Mouse (Mus musculus): ENCODE results near the gene Cux2. TPM values are rescaled to one million over a fixed set of nuclear protein-coding genes. Genes with fewer than 3 reads are reported as not detected.

Cux2 gene
- polyA plus RNA-seq, 1 experiment = 3.6 TPM

DNA sequence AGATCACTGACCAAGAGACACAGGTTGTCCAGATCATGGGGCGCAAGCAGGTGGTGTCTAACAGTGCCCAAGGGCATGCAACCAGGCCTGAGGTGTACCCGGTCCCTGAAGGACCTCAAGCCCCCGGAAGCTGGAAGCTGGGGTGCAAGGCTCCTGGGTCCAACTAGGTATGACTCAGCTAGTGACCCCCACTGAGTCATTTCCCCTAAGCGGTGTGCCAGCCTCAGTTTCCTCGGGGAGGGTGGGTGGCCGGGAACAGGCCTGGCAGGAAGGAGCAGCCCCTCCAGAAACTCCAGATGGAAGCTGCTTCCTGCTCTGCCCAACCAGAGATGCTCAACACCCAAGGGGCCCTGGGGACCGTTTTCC, 215.7 kb downstream of the Cux2 start:
- DNase-seq = no peak
- H3K27ac ChIP-seq (ENCODE audit: insufficient read depth, low read depth, low read length) = peak overlapping the region; percentile 41

GRCm38 (mm10) chr5:121833572-121834240, 216.2 kb downstream of the Cux2 start:
- Histone ChIP-seq H3K36me3 (ENCODE audit: control insufficient read depth, insufficient read depth, low read length) (no peaks in the 10 kb centered on the region), H3K4me1 (ENCODE audit: control insufficient read depth, insufficient read depth, low read length) (peaks cover 9% of the 10 kb centered on the region; the same call in 1 of the 2 replicates), H3K4me3 (ENCODE audit: insufficient read depth, low read depth, low read length) (peak overlapping the region; percentile 91), H3K27ac (ENCODE audit: insufficient read depth, low read depth, low read length) (peak overlapping the region; percentile 67), H3K27me3 (replicated peaks; ENCODE audit: control insufficient read depth, insufficient read depth, low read length) (no peaks in the 10 kb centered on the region)
- DNase-seq = peak; percentile 93
- WGBS = 39% methylated on average over 10 of the region's 10 CpGs
- TF ChIP-seq CTCF (conservative IDR thresholded peaks at IDR 0.05; ENCODE audit: insufficient read depth, insufficient read length, low read depth, low read length) (no peak), POLR2A (IDR thresholded peaks at IDR 0.05; ENCODE audit: low read depth, low read length) (no peak)

More for the DNA sequence above, 215.7 kb downstream of the Cux2 start:
- peaks cover 11% of the 10 kb centered on the region; the same call in 1 of the 2 replicates for H3K4me1 ChIP-seq (ENCODE audit: control insufficient read depth, insufficient read depth, low read length)
- H3K36me3 ChIP-seq (ENCODE audit: control insufficient read depth, insufficient read depth, low read length) = no peaks in the 10 kb centered on the region
- TF ChIP-seq POLR2A (IDR thresholded peaks at IDR 0.05; ENCODE audit: low read depth, low read length) = no peak
- no peak for TF ChIP-seq CTCF (conservative IDR thresholded peaks at IDR 0.05; ENCODE audit: insufficient read depth, insufficient read length, low read depth, low read length)
- 52% methylated on average over 7 of the region's 7 CpGs for WGBS
- H3K4me3 ChIP-seq (ENCODE audit: insufficient read depth, low read depth, low read length) = peak overlapping the region; percentile 91
- H3K27me3 ChIP-seq (replicated peaks; ENCODE audit: control insufficient read depth, insufficient read depth, low read length) = no peaks in the 10 kb centered on the region

DNA sequence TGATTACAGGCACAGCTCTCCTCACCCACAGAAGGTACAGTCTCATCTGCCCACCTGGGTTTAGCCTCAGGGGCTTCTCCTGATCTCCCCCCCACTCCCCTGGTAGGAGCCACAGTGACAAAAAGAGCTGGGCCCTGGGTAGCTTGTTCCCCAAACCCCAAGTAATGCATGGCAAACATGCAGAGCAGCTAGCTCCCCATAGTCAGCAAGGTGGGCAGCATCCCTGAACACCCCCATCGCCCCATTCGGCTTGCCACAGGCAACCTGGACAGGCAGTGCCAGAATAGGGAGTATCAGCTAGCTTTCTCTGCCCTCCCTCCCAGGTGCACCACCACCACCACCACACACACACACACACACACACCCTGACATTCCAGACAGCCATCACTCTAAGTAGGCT, 216.7 kb downstream of the Cux2 start:
- Histone ChIP-seq H3K4me1 (ENCODE audit: control insufficient read depth, insufficient read depth, low read length) (peaks cover 9% of the 10 kb centered on the region; the same call in 1 of the 2 replicates), H3K36me3 (ENCODE audit: control insufficient read depth, insufficient read depth, low read length) (no peaks in the 10 kb centered on the region; the same call in 1 of the 2 replicates), H3K27me3 (replicated peaks; ENCODE audit: control insufficient read depth, insufficient read depth, low read length) (no peaks in the 10 kb centered on the region), H3K27ac (ENCODE audit: insufficient read depth, low read depth, low read length) (peak overlapping the region; percentile 67), H3K4me3 (ENCODE audit: insufficient read depth, low read depth, low read length) (peak overlapping the region; percentile 20)
- 62% methylated on average over 2 of the region's 2 CpGs for WGBS
- no peak for DNase-seq
- TF ChIP-seq POLR2A (IDR thresholded peaks at IDR 0.05; ENCODE audit: low read depth, low read length) (no peak), CTCF (conservative IDR thresholded peaks at IDR 0.05; ENCODE audit: insufficient read depth, insufficient read length, low read depth, low read length) (no peak)

DNA sequence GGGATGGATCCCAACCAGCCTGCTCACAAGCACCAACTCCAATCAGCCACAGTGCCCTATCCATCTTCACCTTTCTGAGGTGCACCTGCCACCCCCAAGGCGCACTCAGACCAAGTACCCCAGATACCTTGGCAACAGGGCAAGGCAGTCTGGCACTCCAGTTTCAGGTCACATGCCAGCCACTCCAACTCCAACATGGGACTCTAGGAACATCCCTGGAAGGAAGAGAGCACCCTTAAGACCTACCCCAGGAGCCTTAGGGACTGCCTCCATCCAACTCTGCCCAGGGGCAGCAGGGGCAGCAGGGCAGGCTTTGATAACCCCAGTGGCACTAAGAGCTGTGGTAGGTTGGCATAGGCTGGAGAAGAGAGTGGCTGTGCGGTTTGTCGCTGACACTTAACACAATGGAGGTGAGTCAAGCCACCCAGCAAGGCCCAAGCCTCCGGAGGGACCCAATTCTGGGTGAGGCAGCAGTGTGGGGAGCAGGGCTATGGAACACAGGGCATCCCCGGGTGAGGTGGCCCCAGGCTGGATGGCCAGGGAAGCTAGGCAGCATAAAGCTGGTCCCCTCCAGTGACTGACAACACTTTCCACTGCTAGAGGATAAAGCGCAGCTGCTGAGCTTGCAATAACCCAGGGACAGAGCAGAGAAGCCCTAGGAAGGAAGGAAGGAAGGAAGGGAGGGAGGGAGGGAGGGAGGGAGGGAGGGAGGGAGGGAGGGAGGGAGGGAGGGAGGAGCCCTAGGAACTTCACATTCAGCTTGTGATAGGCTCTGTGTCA, 217.3 kb downstream of the Cux2 start:
- no peaks in the 10 kb centered on the region; the same call in 1 of the 2 replicates for H3K36me3 ChIP-seq (ENCODE audit: control insufficient read depth, insufficient read depth, low read length)
- no peak for TF ChIP-seq CTCF (conservative IDR thresholded peaks at IDR 0.05; ENCODE audit: insufficient read depth, insufficient read length, low read depth, low read length)
- TF ChIP-seq POLR2A (IDR thresholded peaks at IDR 0.05; ENCODE audit: low read depth, low read length) = no peak
- H3K4me3 ChIP-seq (ENCODE audit: insufficient read depth, low read depth, low read length) = no peak overlapping the region
- WGBS = 68% methylated on average over 6 of the region's 6 CpGs
- peaks cover 9% of the 10 kb centered on the region; the same call in 1 of the 2 replicates for H3K4me1 ChIP-seq (ENCODE audit: control insufficient read depth, insufficient read depth, low read length)
- no peaks in the 10 kb centered on the region for H3K27me3 ChIP-seq (replicated peaks; ENCODE audit: control insufficient read depth, insufficient read depth, low read length)
- 0 out of 2 replicates have a peak overlapping the region, but pooled peaks have one; percentile 28 for H3K27ac ChIP-seq (ENCODE audit: insufficient read depth, low read depth, low read length)
- no peak for DNase-seq

- Histone ChIP-seq H3K4me3 (ENCODE audit: insufficient read depth, low read depth, low read length) (no peak overlapping the region), H3K27ac (ENCODE audit: insufficient read depth, low read depth, low read length) (no peak overlapping the region), H3K27me3 (replicated peaks; ENCODE audit: control insufficient read depth, insufficient read depth, low read length) (no peaks in the 10 kb centered on the region), H3K4me1 (ENCODE audit: control insufficient read depth, insufficient read depth, low read length) (peaks cover 9% of the 10 kb centered on the region; the same call in 1 of the 2 replicates), H3K36me3 (ENCODE audit: control insufficient read depth, insufficient read depth, low read length) (no peaks in the 10 kb centered on the region; the same call in 1 of the 2 replicates)
- no peak for DNase-seq
- TF ChIP-seq POLR2A (IDR thresholded peaks at IDR 0.05; ENCODE audit: low read depth, low read length) (no peak), CTCF (conservative IDR thresholded peaks at IDR 0.05; ENCODE audit: insufficient read depth, insufficient read length, low read depth, low read length) (no peak)
- 84% methylated on average over 6 of the region's 6 CpGs for WGBS
Observed at GRCm38 (mm10) chr5:121831002-121831601, 218.8 kb downstream of the Cux2 start.

DNA sequence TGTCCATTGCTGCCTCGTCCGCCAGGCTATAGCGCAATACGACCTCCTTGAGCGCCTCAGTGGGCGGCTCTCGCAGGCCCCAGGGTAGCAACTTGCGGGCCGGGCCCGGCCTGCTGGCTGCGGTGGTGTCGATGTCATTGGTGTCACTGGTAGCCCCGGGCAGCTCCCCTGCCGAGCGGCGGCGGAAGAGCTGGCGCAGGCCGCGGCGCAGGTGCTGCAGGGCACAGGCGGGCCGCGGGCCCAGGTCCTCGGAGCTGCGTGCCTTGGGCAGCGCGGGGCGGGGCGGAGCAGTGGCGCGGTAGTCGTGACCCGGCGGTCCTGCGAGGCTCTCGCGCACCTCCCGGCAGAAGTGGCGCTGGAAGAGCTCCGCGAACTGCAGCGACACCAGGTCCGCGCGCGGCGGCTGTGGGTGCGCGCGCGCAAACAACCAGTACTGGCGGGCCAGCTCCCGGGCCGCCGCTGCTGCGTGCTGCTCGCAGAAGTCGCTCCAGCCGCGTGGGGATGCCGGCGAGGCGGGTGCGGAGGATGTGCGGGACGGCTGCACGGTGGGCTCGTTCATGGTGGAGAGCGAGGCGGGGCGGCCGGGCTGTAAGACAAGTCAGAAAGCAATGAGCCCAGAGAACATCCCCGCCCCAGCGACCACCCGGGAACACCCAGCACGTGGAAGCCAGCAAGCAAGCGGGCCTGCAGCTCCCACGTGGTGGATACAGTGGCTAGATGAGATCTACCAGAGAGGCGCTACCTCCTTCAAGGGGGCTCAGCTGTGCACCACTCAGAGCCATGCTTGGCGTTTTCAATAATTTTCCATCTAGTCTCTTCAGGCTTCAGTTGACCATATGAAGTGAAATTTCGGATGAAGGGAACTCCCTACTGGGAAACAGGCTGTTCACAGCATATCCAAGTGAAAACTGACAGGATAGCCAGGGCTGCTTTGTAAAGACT, 221.1 kb downstream of the Cux2 start:
- H3K36me3 ChIP-seq (ENCODE audit: control insufficient read depth, insufficient read depth, low read length) = no peaks in the 10 kb centered on the region; the same call in 1 of the 2 replicates
- peaks cover 9% of the 10 kb centered on the region; the same call in 1 of the 2 replicates for H3K4me1 ChIP-seq (ENCODE audit: control insufficient read depth, insufficient read depth, low read length)
- TF ChIP-seq POLR2A (IDR thresholded peaks at IDR 0.05; ENCODE audit: low read depth, low read length) = no peak
- TF ChIP-seq CTCF (conservative IDR thresholded peaks at IDR 0.05; ENCODE audit: insufficient read depth, insufficient read length, low read depth, low read length) = no peak
- no peak overlapping the region for H3K27ac ChIP-seq (ENCODE audit: insufficient read depth, low read depth, low read length)
- no peaks in the 10 kb centered on the region for H3K27me3 ChIP-seq (replicated peaks; ENCODE audit: control insufficient read depth, insufficient read depth, low read length)
- no peak overlapping the region for H3K4me3 ChIP-seq (ENCODE audit: insufficient read depth, low read depth, low read length)
- whole genome bisulfite sequencing = 47% methylated on average over 82 of the region's 82 CpGs
- no peak for DNase-seq
